Mouse (Mus musculus): ENCODE data around the gene Dhx8.

Dhx8 gene

GRCm38 (mm10) chr11:101797355-101797754 lies 64.6 kb downstream of the Dhx8 start:
- DNase-seq (ENCODE audit: low spot score in 2 of 2) = no peak

DNA sequence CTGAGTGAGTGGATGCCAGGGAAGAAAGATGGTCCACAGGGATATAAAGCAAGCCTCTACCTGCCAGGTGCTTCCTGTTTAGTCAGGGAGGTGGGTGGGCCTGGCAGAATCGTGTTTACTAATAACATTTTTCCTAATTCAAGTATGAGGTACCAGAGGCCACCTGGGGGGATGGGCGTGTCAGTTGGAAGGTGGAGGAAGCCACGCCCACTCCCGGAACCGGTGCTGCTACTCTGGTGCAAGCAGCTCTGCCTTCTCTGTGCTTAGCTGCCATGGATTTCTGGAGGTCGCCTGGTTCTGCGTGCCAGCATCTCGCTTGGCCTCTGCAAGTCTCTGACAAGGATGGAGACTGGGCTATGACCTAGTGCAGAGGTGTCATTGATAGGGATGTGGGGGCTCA lies 65.4 kb downstream of the Dhx8 start:
- no peak for DNase-seq (ENCODE audit: low spot score in 2 of 2)

DNA sequence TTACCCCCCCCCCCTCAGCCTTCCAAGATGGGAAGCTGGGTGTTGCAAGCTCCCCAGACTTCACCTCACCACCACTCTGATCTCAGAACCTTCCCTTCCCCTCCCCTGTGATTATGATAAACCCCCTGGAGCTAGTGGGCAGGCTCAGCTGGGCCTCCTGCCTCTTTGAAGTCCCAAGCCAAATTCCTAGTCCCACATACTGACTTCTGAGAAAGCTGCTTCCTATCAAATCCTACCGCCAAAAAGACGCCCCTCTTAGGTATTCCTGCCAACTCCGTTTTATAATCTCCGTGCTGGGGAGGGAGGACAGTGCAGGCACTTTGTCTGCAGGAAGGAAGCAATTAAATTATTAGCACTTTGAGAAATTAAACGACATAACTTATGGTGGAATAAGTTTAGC lies 68.7 kb downstream of the Dhx8 start:
- DNase-seq (ENCODE audit: low spot score in 2 of 2) = no peak

GRCm38 (mm10) chr11:101805113-101805704 lies 72.5 kb downstream of the Dhx8 start:
- no peak for DNase-seq (ENCODE audit: low spot score in 2 of 2)

DNA sequence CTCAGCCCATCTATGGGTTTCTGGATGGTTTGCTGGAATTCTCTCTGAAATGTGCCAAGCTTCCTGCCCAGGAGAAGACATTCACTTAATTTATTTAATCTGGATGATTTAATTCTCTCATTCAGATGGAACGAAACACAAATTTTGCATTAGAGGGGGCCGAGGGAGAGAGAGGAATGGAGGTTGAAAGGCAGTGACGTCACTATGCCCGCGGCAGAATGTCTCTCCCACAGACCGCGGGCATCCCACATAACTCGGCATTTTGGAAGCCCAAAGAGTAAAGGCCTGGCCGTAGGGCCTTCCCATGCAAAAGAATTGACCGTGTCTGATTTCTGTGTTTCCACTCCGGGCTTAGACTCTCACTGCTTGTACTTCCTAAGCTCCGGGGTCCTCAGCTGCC lies 74.0 kb downstream of the Dhx8 start:
- no peak for DNase-seq (ENCODE audit: low spot score in 2 of 2)

DNA sequence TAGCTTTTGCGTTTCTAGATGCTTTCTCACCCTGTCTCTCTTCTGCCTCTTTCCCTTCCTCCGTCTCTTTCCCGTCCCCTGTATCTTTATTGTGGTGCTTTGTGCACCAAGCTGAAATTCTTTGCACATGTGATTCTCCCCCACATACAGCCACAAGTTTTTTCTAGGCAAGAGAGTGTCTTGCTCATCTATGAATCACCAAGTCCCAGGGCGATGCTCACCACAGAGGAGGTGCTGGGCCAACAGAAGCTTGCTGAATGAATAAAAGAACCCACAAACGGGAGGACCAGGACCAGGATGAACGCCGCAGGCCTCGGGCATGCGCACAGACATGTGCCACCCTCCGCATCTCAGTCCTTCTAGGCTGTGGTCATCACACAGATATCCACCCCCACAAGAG lies 74.5 kb downstream of the Dhx8 start:
- DNase-seq (ENCODE audit: low spot score in 2 of 2) = no peak

DNA sequence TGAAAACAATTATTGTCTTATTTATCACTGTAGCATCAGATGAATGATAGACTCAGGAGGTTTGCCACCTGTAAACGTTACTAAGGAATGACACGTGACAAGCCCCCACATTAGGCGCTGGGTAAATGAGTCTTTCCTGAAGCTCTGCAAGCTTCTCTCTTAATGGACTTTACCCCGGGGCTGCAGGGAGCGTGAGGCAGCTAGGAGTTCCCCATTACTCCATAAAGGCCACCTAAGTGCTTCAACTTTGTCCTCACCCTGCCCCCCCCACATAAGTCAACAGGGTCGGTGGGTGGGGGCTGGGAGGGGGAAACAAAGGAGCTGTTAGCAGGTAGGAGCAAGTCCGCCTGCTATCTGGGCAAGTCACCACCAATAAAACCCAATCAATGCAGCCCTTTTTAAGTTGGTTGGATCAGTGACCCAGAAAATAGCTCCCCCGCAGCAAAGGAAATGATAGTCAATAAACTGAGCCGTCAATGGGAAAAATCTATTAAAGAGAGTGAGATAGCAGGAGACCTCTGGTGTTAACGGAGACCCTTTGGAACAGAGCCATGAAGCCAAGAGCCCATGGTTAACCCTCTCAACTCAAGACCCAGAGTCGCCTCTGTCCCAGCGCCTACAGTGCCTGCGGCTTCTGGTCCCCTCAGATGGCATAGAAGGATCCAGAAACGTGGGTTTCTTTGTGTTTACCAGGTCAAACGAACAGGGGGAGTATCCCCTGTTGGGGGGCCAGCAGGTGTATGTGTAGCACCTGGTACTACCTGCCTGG lies 76.5 kb downstream of the Dhx8 start:
- no peak for DNase-seq (ENCODE audit: low spot score in 2 of 2)

DNA sequence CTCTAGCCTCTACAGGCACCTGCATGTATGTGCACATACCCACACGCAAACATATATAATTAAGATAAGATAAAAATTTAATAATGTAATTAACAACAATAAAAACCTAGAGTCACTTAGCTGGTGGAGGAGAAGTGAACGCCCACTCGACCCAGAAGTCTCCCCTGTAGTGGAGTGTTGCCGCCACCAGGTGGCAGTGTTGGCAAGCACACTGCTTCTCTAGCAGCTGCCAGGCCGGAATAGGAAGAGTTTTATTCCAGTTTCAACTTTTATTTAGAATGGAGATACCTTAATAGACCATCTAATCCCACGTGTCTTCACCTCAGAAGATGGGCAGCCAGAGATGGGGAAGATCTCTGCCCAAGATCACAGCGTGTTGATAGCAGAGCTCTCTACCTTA lies 80.5 kb downstream of the Dhx8 start:
- peak; percentile 41 to 77 for DNase-seq (ENCODE audit: low spot score in 2 of 2)

DNA sequence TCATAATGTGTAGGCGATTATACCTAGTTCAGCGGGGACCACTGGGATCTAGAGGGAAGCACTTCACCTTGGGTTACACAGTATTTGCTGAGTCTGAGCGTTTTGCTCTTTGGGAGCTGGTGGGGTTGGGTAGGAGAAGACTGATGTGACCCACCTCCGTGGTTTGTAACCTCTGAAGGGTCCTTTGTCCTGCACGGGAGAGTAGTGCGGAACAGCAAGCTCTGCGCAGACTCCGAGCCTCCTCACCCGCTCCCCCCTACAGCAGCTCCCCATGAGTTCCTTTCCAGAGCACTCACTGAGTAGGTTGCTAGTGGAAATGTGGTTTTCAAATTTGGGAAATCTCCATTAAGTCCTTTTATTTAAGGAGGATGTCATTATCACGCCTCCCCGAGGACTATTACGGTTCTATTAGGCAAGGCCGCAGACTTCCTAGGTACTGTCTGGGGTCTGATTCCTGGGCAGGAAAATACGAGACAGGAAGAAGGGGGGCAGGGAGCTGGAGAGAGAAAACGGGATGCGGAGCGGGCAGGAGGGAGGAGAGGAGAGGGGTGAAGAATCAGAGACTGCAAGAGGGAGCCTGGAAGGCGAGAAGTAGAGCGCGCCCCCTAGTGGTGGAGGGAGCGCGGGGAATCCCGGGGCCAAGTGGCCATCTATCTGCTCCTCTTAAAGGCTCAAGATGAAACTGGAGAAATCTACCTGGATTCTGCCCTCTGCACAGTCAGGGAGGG lies 81.8 kb downstream of the Dhx8 start:
- peak; percentile 51 to 67 for DNase-seq (ENCODE audit: low spot score in 2 of 2)

GRCm38 (mm10) chr11:101815103-101816085 lies 82.7 kb downstream of the Dhx8 start:
- DNase-seq (ENCODE audit: low spot score in 2 of 2) = no peak

Measured in heart, adult 9 months (tissue).